Mouse (Mus musculus): ENCODE measurements around the gene Psmb5. TPM values are rescaled to one million over a fixed set of nuclear protein-coding genes. Genes with fewer than 3 reads are reported as not detected.
A peak's percentile ranks its signal among the peaks of the same experiment; 100 is the strongest.

The Psmb5 gene
- 100 to 1,000 TPM; 175 to 184 TPM for total RNA-seq (2021)
- long read RNA-seq, experiment 1, transcript Psmb5-201 (3 exons, 899 nt) = major isoform, 318 of 341 reads
- long read RNA-seq, experiment 1, partial matches to known transcripts = 9 of 341 reads
- long read RNA-seq, experiment 1, other reads (novel, unspliced or antisense) = 13 of 341 reads
- long read RNA-seq, experiment 2, transcript Psmb5-201 (3 exons, 899 nt) = major isoform, 239 of 247 reads
- long read RNA-seq, experiment 2, partial matches to known transcripts = 7 of 247 reads
- long read RNA-seq, experiment 2, other reads (novel, unspliced or antisense) = 0 of 247 reads

- DNase-seq = peak; percentile 79
These were observed at the start of gene Psmb5 for GRCm38 (mm10) chr14:54617897-54618365. Gene Psmb5, minus strand, starts transcription at chr14:54618022.

- no peak for DNase-seq
These were observed 46.8 kb upstream of the Psmb5 start for GRCm38 (mm10) chr14:54664477-54665222.

- no peak for DNase-seq
These were observed 42.2 kb upstream of the Psmb5 start for GRCm38 (mm10) chr14:54660009-54660408.

- peak; percentile 89 for DNase-seq
These were observed 35.7 kb upstream of the Psmb5 start for GRCm38 (mm10) chr14:54653496-54653895.

- DNase-seq = no peak
These were observed 35.0 kb upstream of the Psmb5 start for GRCm38 (mm10) chr14:54652787-54653186.

GRCm38 (mm10) chr14:54651556-54651955, 33.7 kb upstream of the Psmb5 start:
- no peak for DNase-seq

GRCm38 (mm10) chr14:54650621-54651454, 33.0 kb upstream of the Psmb5 start:
- peak; percentile 59 for DNase-seq

GRCm38 (mm10) chr14:54647900-54648299, 30.1 kb upstream of the Psmb5 start:
- no peak for DNase-seq

GRCm38 (mm10) chr14:54646898-54647636, 29.2 kb upstream of the Psmb5 start:
- no peak for DNase-seq

- DNase-seq = no peak
These were observed 28.6 kb upstream of the Psmb5 start for GRCm38 (mm10) chr14:54646455-54646854.

GRCm38 (mm10) chr14:54644294-54644693, 26.5 kb upstream of the Psmb5 start:
- DNase-seq = no peak

- DNase-seq = no peak
These were observed 25.2 kb upstream of the Psmb5 start for GRCm38 (mm10) chr14:54643011-54643410.

- DNase-seq = no peak
These were observed 24.6 kb upstream of the Psmb5 start for GRCm38 (mm10) chr14:54642224-54642944.

- peak; percentile 87 for DNase-seq
These were observed 23.6 kb upstream of the Psmb5 start, which contains the start of gene Cdh24 for GRCm38 (mm10) chr14:54641305-54641969. Gene Cdh24, minus strand, starts transcription at chr14:54641364.

- no peak for DNase-seq
These were observed 23.1 kb upstream of the Psmb5 start, which contains the start of gene Gm17606 for GRCm38 (mm10) chr14:54640946-54641304. Gene Gm17606, plus strand, starts transcription at chr14:54640952.

- no peak for DNase-seq
These were observed 22.3 kb upstream of the Psmb5 start for GRCm38 (mm10) chr14:54640121-54640520.

GRCm38 (mm10) chr14:54638210-54638609, 20.4 kb upstream of the Psmb5 start:
- DNase-seq = no peak

- DNase-seq = no peak
These were observed 19.1 kb upstream of the Psmb5 start for GRCm38 (mm10) chr14:54636954-54637353.

- DNase-seq = no peak
These were observed 16.4 kb upstream of the Psmb5 start for GRCm38 (mm10) chr14:54634182-54634581.

- no peak for DNase-seq
These were observed 14.4 kb upstream of the Psmb5 start for GRCm38 (mm10) chr14:54632252-54632651.

GRCm38 (mm10) chr14:54631240-54631599, 13.4 kb upstream of the Psmb5 start:
- no peak for DNase-seq
